Mouse (Mus musculus) heart, postnatal 0 days (tissue): ENCODE measurements around the gene Hs3st6. TPM values are rescaled to one million over a fixed set of nuclear protein-coding genes. Genes with fewer than 3 reads are reported as not detected.

Source experiments
- ATAC-seq: fragments of 200-750 bp; cut with Nextera tagmentation; 2 replicates; pipeline ENCODE4 v1.8.0; 2017; ENCODE audit warnings: low read depth, moderate number of reproducible peaks, moderate library complexity; ENCODE audit not compliant: insufficient read depth
- DNase-seq: peaks from one replicate; pipeline ENCODE4 v3.0.0-alpha.2; 2016; ENCODE audit warnings: low spot score
- H3K27ac ChIP-seq: fragments of 300-500 bp; sonication (generic); 2 replicates; pipeline ENCODE4 v1.5.1; 2014; ENCODE audit warnings: low read depth, mild to moderate bottlenecking
- H3K27me3 ChIP-seq: fragments of 300-500 bp; sonication (generic); 2 replicates; pipeline ENCODE4 v1.6.1; 2014; ENCODE audit warnings: low read length, mixed read lengths; ENCODE audit not compliant: control insufficient read depth, insufficient read depth
- H3K36me3 ChIP-seq: fragments of 300-500 bp; sonication (generic); replicated peaks from 2 replicates; pipeline ENCODE4 v1.6.1; 2014; ENCODE audit warnings: low read length, mixed read lengths; ENCODE audit not compliant: control insufficient read depth, insufficient read depth
- H3K4me1 ChIP-seq: fragments of 300-500 bp; sonication (generic); 2 replicates; pipeline ENCODE4 v1.6.1; 2014; ENCODE audit warnings: antibody characterized with exemption; ENCODE audit not compliant: control insufficient read depth, insufficient read depth
- H3K4me2 ChIP-seq: fragments of 300-500 bp; sonication (generic); 2 replicates; pipeline ENCODE4 v1.6.1; 2014; ENCODE audit warnings: low read depth, mild to moderate bottlenecking, low read length, moderate library complexity
- H3K4me3 ChIP-seq: fragments of 300-500 bp; sonication (generic); 2 replicates; pipeline ENCODE4 v1.5.1; 2014; ENCODE audit warnings: low read depth, low read length
- H3K9ac ChIP-seq: fragments of 300-500 bp; sonication (generic); replicated peaks from 2 replicates; pipeline ENCODE4 v1.6.1; 2014; ENCODE audit warnings: low read depth, low read length, mixed read lengths
- H3K9me3 ChIP-seq: fragments of 300-500 bp; sonication (generic); replicated peaks from 2 replicates; pipeline ENCODE4 v1.6.1; 2016; ENCODE audit warnings: low read length; ENCODE audit not compliant: control insufficient read depth
- CTCF ChIP-seq: IDR thresholded peaks from 2 replicates; pipeline ENCODE4 v1.5.1; 2016; ENCODE audit warnings: antibody characterized with exemption, control low read depth, low read depth
- EP300 ChIP-seq: IDR thresholded peaks from 2 replicates; pipeline ENCODE4 v1.6.1; 2016; ENCODE audit warnings: antibody characterized with exemption, low read depth
- WGBS: fragments of 180-500 bp; shearing (Covaris S2); extraction: QIAGEN DNeasy Blood & Tissue Kit; methylation state at CpG from one replicate; pipeline ENCODE4 v1.1.7; 2014; 5-methylcytosine and 5-hydroxymethylcytosine counted together
- polyA plus RNA-seq: library from polyadenylated mRNA; unstranded; fragments of >200 nt; fragmentation: Nextera tagmentation; extraction: Ambion mirVana; gene quantifications from 2 replicates; pipeline ENCODE4 v1.2.1, GENCODE M21; 2015
- total RNA-seq: library from RNA; depleted of rRNA; stranded (reverse); fragments of >200 nt; gene quantifications from 2 replicates; pipeline ENCODE4 v1.2.3, GENCODE M21; 2014; ENCODE audit warnings: low replicate concordance

The Hs3st6 gene
- total and polyA plus RNA-seq, 2 experiments from 2014 or later = 0.14 to 0.23 TPM

GRCm38 (mm10) chr17:24751528-24751927 lies 1.3 kb upstream of the Hs3st6 start:
- DNase-seq = no peak
- ATAC-seq = no peak
- H3K27me3 ChIP-seq = peaks cover 58% of the 10 kb centered on the region
- no peaks in the 10 kb centered on the region for H3K9me3 ChIP-seq
- WGBS = 14% methylated on average over 4 of the region's 4 CpGs
- TF ChIP-seq EP300 (no peak), CTCF (no peak)
- no peaks in the 10 kb centered on the region for H3K36me3 ChIP-seq
- H3K4me2 ChIP-seq = no peak overlapping the region
- no peak overlapping the region for H3K27ac ChIP-seq
- H3K4me1 ChIP-seq = 0 out of 2 replicates have a peak, but pooled peaks cover 6% of the 10 kb centered on the region
- H3K4me3 ChIP-seq = no peak overlapping the region
- no peak overlapping the region for H3K9ac ChIP-seq

GRCm38 (mm10) chr17:24757394-24757793 lies 4.6 kb downstream of the Hs3st6 start:
- Histone ChIP-seq H3K36me3 (no peaks in the 10 kb centered on the region), H3K27me3 (peaks cover 29% of the 10 kb centered on the region), H3K9me3 (no peaks in the 10 kb centered on the region), H3K4me3 (no peak overlapping the region), H3K9ac (no peak overlapping the region), H3K27ac (no peak overlapping the region), H3K4me1 (0 out of 2 replicates have a peak, but pooled peaks cover 6% of the 10 kb centered on the region), H3K4me2 (no peak overlapping the region)
- WGBS = 77% methylated on average over 1 of the region's 1 CpGs
- no peak for TF ChIP-seq CTCF
- TF ChIP-seq EP300 = no peak
- DNase-seq = no peak
- no peak for ATAC-seq

- WGBS = 55% methylated on average over 5 of the region's 5 CpGs
- ATAC-seq (no peak), DNase-seq (no peak)
- Histone ChIP-seq H3K36me3 (no peaks in the 10 kb centered on the region), H3K27me3 (no peaks in the 10 kb centered on the region), H3K4me2 (no peak overlapping the region), H3K4me3 (no peak overlapping the region), H3K4me1 (no peaks in the 10 kb centered on the region), H3K9ac (no peak overlapping the region), H3K27ac (no peak overlapping the region), H3K9me3 (no peaks in the 10 kb centered on the region)
- TF ChIP-seq EP300 (no peak), CTCF (no peak)
These were observed 8.3 kb downstream of the Hs3st6 start for GRCm38 (mm10) chr17:24761121-24761520.

- no peak for TF ChIP-seq CTCF
- TF ChIP-seq EP300 = no peak
- 39% methylated on average over 22 of the region's 22 CpGs for WGBS
- Histone ChIP-seq H3K4me3 (no peak overlapping the region), H3K9me3 (no peaks in the 10 kb centered on the region), H3K27me3 (0 out of 2 replicates have a peak, but pooled peaks cover 6% of the 10 kb centered on the region), H3K9ac (no peak overlapping the region), H3K36me3 (no peaks in the 10 kb centered on the region), H3K4me2 (no peak overlapping the region), H3K4me1 (no peaks in the 10 kb centered on the region), H3K27ac (no peak overlapping the region)
- DNase-seq (no peak), ATAC-seq (no peak)
These were observed 12.5 kb downstream of the Hs3st6 start for GRCm38 (mm10) chr17:24765016-24765905.

GRCm38 (mm10) chr17:24766266-24766875 lies 13.6 kb downstream of the Hs3st6 start:
- Histone ChIP-seq H3K27ac (no peak overlapping the region), H3K4me2 (no peak overlapping the region), H3K36me3 (no peaks in the 10 kb centered on the region), H3K27me3 (0 out of 2 replicates have a peak, but pooled peaks cover 6% of the 10 kb centered on the region), H3K4me1 (no peaks in the 10 kb centered on the region), H3K9me3 (no peaks in the 10 kb centered on the region), H3K9ac (no peak overlapping the region), H3K4me3 (no peak overlapping the region)
- TF ChIP-seq CTCF = no peak
- no peak for TF ChIP-seq EP300
- WGBS = 29% methylated on average over 12 of the region's 12 CpGs
- DNase-seq = no peak
- no peak for ATAC-seq
